Mouse (Mus musculus): ENCODE measurements at regions not wholly inside any gene's neighbourhood (a gene's known extent, or its start where the extent isn't known, plus 50 kb on each side); places are given as distances from the start of the nearest gene placed in this dataset.

- Histone ChIP-seq H3K4me3 (replicated peaks in 1 of 3; ENCODE audit: low read depth in 2 of 3, low read length in 2 of 3, poor library complexity in 1 of 3) (no peak overlapping the region), H3K27ac (ENCODE audit: insufficient read depth, low read depth) (no peak overlapping the region), H3K4me2 (ENCODE audit: insufficient read depth, low read depth, poor library complexity, severe bottlenecking) (no peak overlapping the region), H3K9ac (ENCODE audit: insufficient read depth, low read depth) (no peak overlapping the region), H3K9me3 (replicated peaks; ENCODE audit: low read length) (peaks cover 21% of the 10 kb centered on the region), H3K79me2 (replicated peaks; ENCODE audit: control insufficient read depth, extremely low read depth, insufficient read depth, poor library complexity, severe bottlenecking) (no peaks in the 10 kb centered on the region), H3K36me3 (replicated peaks in 1 of 2; ENCODE audit: control insufficient read depth in 1 of 2, insufficient read depth in 1 of 2, low read length in 1 of 2) (no peaks in the 10 kb centered on the region), H3K27me3 (replicated peaks) (no peaks in the 10 kb centered on the region), H3K4me1 (ENCODE audit: control insufficient read depth in 1 of 2, insufficient read depth in 2 of 2) (no peaks in the 10 kb centered on the region)
- TF ChIP-seq UBTF (IDR thresholded peaks at IDR 0.05; ENCODE audit: low read depth, low read length): no peak
- no peak for TF ChIP-seq JUN (IDR thresholded peaks at IDR 0.05; ENCODE audit: insufficient read depth, low read depth, low read length)
- no peak for TF ChIP-seq ETS1 (conservative IDR thresholded peaks at IDR 0.05; ENCODE audit: low read depth, low read length)
- no peak for TF ChIP-seq MXI1 (IDR thresholded peaks at IDR 0.05; ENCODE audit: low read depth, low read length)
- no peak for TF ChIP-seq POLR2A (IDR thresholded peaks at IDR 0.05; ENCODE audit: low read depth, low read length)
- TF ChIP-seq ZMIZ1 (IDR thresholded peaks at IDR 0.05; ENCODE audit: low read depth, low read length): no peak
- TF ChIP-seq ZKSCAN1 (IDR thresholded peaks at IDR 0.05; ENCODE audit: borderline replicate concordance, low read depth, low read length): no peak
- no peak for TF ChIP-seq TCF12 (IDR thresholded peaks at IDR 0.05; ENCODE audit: low read depth, low read length)
- no peak for TF ChIP-seq BHLHE40 (IDR thresholded peaks at IDR 0.05; ENCODE audit: low read depth, low read length)
- TF ChIP-seq CHD2 (IDR thresholded peaks at IDR 0.05; ENCODE audit: low read length): no peak
- TF ChIP-seq EP300 (IDR thresholded peaks at IDR 0.05; ENCODE audit: low read length): no peak
- no peak for TF ChIP-seq CHD1 (IDR thresholded peaks at IDR 0.05; ENCODE audit: low read depth, low read length)
- DNase-seq (ENCODE audit: extremely low read depth): no peak
- dilution Hi-C loops (cut with MboI; ENCODE audit: extremely low pct_ligation_motif_present, extremely low pct_unique_long_range_greater_than_20kb, low sequenced_read_pairs): no loop called here
- in situ Hi-C loops (cut with MboI; ENCODE audit: low pct_ligation_motif_present, low pct_unique_long_range_greater_than_20kb, low sequenced_read_pairs): no loop called here
Observed at GRCm38 (mm10) chr3:21739720-21740119, 336.7 kb upstream of the Tbl1xr1 start.

GRCm38 (mm10) chr3:21744107-21744506 lies 332.3 kb upstream of the Tbl1xr1 start:
- H3K36me3 ChIP-seq (replicated peaks in 1 of 2; ENCODE audit: control insufficient read depth in 1 of 2, insufficient read depth in 1 of 2, low read length in 1 of 2): no peaks in the 10 kb centered on the region
- H3K27me3 ChIP-seq (replicated peaks): no peaks in the 10 kb centered on the region
- dilution Hi-C loops (cut with MboI; ENCODE audit: extremely low pct_ligation_motif_present, extremely low pct_unique_long_range_greater_than_20kb, low sequenced_read_pairs): no loop called here
- no peaks in the 10 kb centered on the region for H3K79me2 ChIP-seq (replicated peaks; ENCODE audit: control insufficient read depth, extremely low read depth, insufficient read depth, poor library complexity, severe bottlenecking)
- no peak for TF ChIP-seq CHD2 (IDR thresholded peaks at IDR 0.05; ENCODE audit: low read length)
- no peak for TF ChIP-seq ZC3H11A (IDR thresholded peaks at IDR 0.05; ENCODE audit: low read depth, low read length)
- TF ChIP-seq JUND (conservative IDR thresholded peaks at IDR 0.05; ENCODE audit: low read depth, low read length): no peak
- no peak for TF ChIP-seq TCF12 (IDR thresholded peaks at IDR 0.05; ENCODE audit: low read depth, low read length)
- no peak for TF ChIP-seq MAFK (IDR thresholded peaks at IDR 0.05; ENCODE audit: insufficient replicate concordance, low read length)
- TF ChIP-seq BHLHE40 (IDR thresholded peaks at IDR 0.05; ENCODE audit: low read depth, low read length): no peak
- no peak for TF ChIP-seq CTCF (conservative IDR thresholded peaks at IDR 0.05 in 1 of 2, IDR thresholded peaks at IDR 0.05 in 1 of 2; ENCODE audit: low read depth in 2 of 2, low read length in 2 of 2)
- TF ChIP-seq MXI1 (IDR thresholded peaks at IDR 0.05; ENCODE audit: low read depth, low read length): no peak
- TF ChIP-seq KAT2A (IDR thresholded peaks at IDR 0.05; ENCODE audit: insufficient replicate concordance, low read length): no peak
- TF ChIP-seq NELFE (IDR thresholded peaks at IDR 0.05; ENCODE audit: low read depth, low read length): no peak
- no peak for TF ChIP-seq MYC (IDR thresholded peaks at IDR 0.05; ENCODE audit: low read depth, low read length)
- no peak for TF ChIP-seq POLR2A (IDR thresholded peaks at IDR 0.05; ENCODE audit: low read depth, low read length)
- no peak for TF ChIP-seq ZNF384 (IDR thresholded peaks at IDR 0.05; ENCODE audit: low read depth, low read length)
- TF ChIP-seq PAX5 (IDR thresholded peaks at IDR 0.05; ENCODE audit: low read length): no peak
- TF ChIP-seq SIN3A (IDR thresholded peaks at IDR 0.05; ENCODE audit: low read length): no peak
- TF ChIP-seq UBTF (IDR thresholded peaks at IDR 0.05; ENCODE audit: low read depth, low read length): no peak
- TF ChIP-seq EP300 (IDR thresholded peaks at IDR 0.05; ENCODE audit: low read length): no peak
- no peak for TF ChIP-seq SMC3 (IDR thresholded peaks at IDR 0.05; ENCODE audit: low read depth, low read length)
- no peak for TF ChIP-seq TBP (conservative IDR thresholded peaks at IDR 0.05; ENCODE audit: low read depth, low read length)
- no peak for TF ChIP-seq JUN (IDR thresholded peaks at IDR 0.05; ENCODE audit: insufficient read depth, low read depth, low read length)
- peaks cover 2% of the 10 kb centered on the region for H3K9me3 ChIP-seq (replicated peaks; ENCODE audit: low read length)
- in situ Hi-C loops (cut with MboI; ENCODE audit: low pct_ligation_motif_present, low pct_unique_long_range_greater_than_20kb, low sequenced_read_pairs): no loop called here
- H3K9ac ChIP-seq (ENCODE audit: insufficient read depth, low read depth): no peak overlapping the region
- H3K4me1 ChIP-seq (ENCODE audit: control insufficient read depth in 1 of 2, insufficient read depth in 2 of 2): no peaks in the 10 kb centered on the region
- H3K27ac ChIP-seq (ENCODE audit: insufficient read depth, low read depth): no peak overlapping the region
- no peak for DNase-seq (ENCODE audit: extremely low read depth)
- no peak overlapping the region for H3K4me2 ChIP-seq (ENCODE audit: insufficient read depth, low read depth, poor library complexity, severe bottlenecking)
- no peak overlapping the region for H3K4me3 ChIP-seq (replicated peaks in 1 of 3; ENCODE audit: low read depth in 2 of 3, low read length in 2 of 3, poor library complexity in 1 of 3)

Measured in CH12.LX (cell line).